Mouse (Mus musculus): Measurements from ENCODE around the gene Rgs14. TPM values are rescaled to one million over a fixed set of nuclear protein-coding genes. Genes with fewer than 3 reads are reported as not detected.

The Rgs14 gene
- polyA plus RNA-seq, 1 experiment from 2014 or later: 1.6 TPM

DNA sequence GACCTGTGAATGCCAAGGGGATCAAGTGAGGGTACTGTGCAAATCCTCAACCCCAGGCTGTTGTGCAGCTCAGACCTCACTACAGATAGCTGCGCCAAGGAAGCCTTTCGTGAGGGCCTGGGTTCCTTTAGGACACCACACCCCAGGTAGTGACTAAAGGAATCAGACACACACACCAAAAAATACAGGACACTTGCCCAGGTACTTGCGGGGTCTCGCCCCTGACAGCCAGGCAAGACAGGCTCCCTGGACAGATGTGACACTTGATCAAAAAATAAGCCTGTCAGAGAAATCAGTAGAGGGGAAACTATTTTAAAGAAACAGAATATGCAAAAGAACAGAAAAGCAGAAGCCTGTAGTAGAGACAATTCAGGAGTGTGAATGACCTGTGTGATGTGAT lies 40.9 kb upstream of the Rgs14 start:
- H3K36me3 ChIP-seq (ENCODE audit: control insufficient read depth, insufficient read depth, low read length): peaks cover 9% of the 10 kb centered on the region; the same call in 1 of the 2 replicates
- H3K4me1 ChIP-seq (ENCODE audit: control insufficient read depth, insufficient read depth, low read length): peaks cover 36% of the 10 kb centered on the region
- no peak for ATAC-seq (ENCODE audit: insufficient read depth, low FRiP score)
- peak overlapping the region; percentile 78 for H3K9ac ChIP-seq (ENCODE audit: low read length)
- H3K27me3 ChIP-seq (ENCODE audit: control insufficient read depth, insufficient read depth, low read length): no peaks in the 10 kb centered on the region
- H3K4me2 ChIP-seq (ENCODE audit: low read depth, low read length): peak overlapping the region; percentile 55
- no peaks in the 10 kb centered on the region for H3K9me3 ChIP-seq (replicated peaks; ENCODE audit: control insufficient read depth, low read length)
- H3K4me3 ChIP-seq (replicated peaks; ENCODE audit: low read length): peak overlapping the region; percentile 75
- 78% methylated on average over 4 of the region's 4 CpGs for WGBS
- H3K27ac ChIP-seq (ENCODE audit: low read length): no peak overlapping the region

DNA sequence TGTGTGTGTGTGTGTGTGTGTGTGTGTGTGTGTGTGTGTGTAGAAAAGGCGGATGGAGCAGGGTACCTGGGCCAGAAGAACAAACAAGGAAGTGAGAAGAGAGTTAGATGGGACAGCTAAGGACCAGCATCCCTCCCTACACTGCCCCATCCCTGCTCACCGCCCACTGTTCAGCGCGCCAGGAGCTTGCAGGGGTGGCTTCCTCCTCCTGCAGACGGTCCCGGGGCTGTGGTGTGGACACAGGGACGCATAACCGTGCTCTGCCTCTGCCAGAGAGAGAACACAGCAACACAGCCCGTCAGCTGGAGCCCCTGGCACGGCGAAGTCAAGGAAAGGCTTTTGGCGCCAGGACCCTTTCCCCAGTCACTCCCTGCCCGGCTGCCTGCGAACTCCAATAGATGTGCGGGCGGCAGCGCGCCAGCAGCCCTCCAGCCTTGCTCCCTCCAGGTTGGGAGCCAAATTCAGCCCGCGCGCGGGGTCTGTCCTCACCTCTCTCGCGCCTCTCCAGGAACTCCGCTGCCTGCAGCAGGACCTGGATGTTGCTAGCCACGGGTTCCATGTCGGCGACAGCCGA lies 40.3 kb upstream of the Rgs14 start:
- no peaks in the 10 kb centered on the region for H3K27me3 ChIP-seq (ENCODE audit: control insufficient read depth, insufficient read depth, low read length)
- peaks cover 31% of the 10 kb centered on the region for H3K4me1 ChIP-seq (ENCODE audit: control insufficient read depth, insufficient read depth, low read length)
- WGBS: under 1% methylated on average over 27 of the region's 29 CpGs
- no peaks in the 10 kb centered on the region for H3K9me3 ChIP-seq (replicated peaks; ENCODE audit: control insufficient read depth, low read length)
- peak overlapping the region; percentile 75 for H3K4me3 ChIP-seq (replicated peaks; ENCODE audit: low read length)
- peak overlapping the region; percentile 5 for H3K27ac ChIP-seq (ENCODE audit: low read length)
- H3K9ac ChIP-seq (ENCODE audit: low read length): peak overlapping the region; percentile 78
- peak; percentile 16; the same call in 1 of the 2 replicates for ATAC-seq (ENCODE audit: insufficient read depth, low FRiP score)
- peak overlapping the region; percentile 55 for H3K4me2 ChIP-seq (ENCODE audit: low read depth, low read length)
- peaks cover 9% of the 10 kb centered on the region; the same call in 1 of the 2 replicates for H3K36me3 ChIP-seq (ENCODE audit: control insufficient read depth, insufficient read depth, low read length)

GRCm38 (mm10) chr13:55329683-55330566 lies 39.6 kb upstream of the Rgs14 start, which contains the start of gene Mxd3:
Gene Mxd3 (minus strand): TSS chr13:55329823.
- H3K4me2 ChIP-seq (ENCODE audit: low read depth, low read length): peak within 1 kb of the TSS; percentile 55
- under 1% methylated on average over 82 of the region's 82 CpGs for WGBS

DNA sequence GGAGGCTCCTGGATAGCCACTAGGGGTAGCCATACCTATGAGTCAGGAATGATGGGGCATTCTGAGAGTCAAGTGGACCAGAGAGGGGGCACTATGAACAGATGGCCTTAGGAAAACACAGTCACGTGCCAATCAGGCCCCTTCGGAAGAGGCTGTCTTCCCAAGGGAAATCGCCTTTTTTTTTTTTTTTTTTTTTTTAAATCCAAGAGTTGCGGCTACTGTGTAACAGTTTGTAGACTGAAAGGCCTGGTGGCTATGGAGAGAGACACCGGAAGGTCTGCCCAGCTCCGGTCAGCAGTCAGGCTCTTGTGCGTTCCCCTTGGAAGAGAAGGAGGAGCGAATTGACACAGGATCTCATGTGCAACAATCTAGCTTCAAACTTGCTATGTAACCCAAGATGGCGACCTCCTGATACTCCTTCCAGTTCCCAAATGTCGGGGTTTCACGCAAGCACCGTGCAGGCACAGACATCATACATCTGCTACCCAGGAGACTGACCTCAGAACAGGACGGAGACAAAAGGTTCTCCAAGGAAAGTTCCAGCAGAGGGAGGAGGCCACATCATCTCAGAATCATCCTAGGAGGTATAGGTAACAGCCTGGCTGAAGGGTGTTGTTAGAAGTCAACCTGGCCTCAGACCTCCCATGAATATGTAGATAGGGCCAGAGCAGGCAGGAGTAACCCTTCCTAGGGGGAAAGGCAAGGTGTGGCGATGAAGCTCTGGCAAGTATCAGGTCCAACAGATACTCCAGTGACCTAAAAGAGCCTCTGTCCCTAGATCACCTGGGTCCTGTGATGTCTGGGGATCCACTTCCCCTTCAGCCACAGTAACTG lies 38.7 kb upstream of the Rgs14 start:
- Histone ChIP-seq H3K9me3 (replicated peaks; ENCODE audit: control insufficient read depth, low read length) (no peaks in the 10 kb centered on the region), H3K27me3 (ENCODE audit: control insufficient read depth, insufficient read depth, low read length) (no peaks in the 10 kb centered on the region), H3K9ac (ENCODE audit: low read length) (peak overlapping the region; percentile 78), H3K4me2 (ENCODE audit: low read depth, low read length) (peak overlapping the region; percentile 55), H3K36me3 (ENCODE audit: control insufficient read depth, insufficient read depth, low read length) (peaks cover 5% of the 10 kb centered on the region; the same call in 1 of the 2 replicates), H3K4me3 (replicated peaks; ENCODE audit: low read length) (peak overlapping the region; percentile 75), H3K27ac (ENCODE audit: low read length) (peak overlapping the region; percentile 86), H3K4me1 (ENCODE audit: control insufficient read depth, insufficient read depth, low read length) (peaks cover 31% of the 10 kb centered on the region)
- 41% methylated on average over 14 of the region's 14 CpGs for whole genome bisulfite sequencing
- ATAC-seq (ENCODE audit: insufficient read depth, low FRiP score): no peak

More at GRCm38 (mm10) chr13:55329683-55330566, 39.6 kb upstream of the Rgs14 start, which contains the start of gene Mxd3:
- Histone ChIP-seq H3K9ac (ENCODE audit: low read length) (peak within 1 kb of the TSS; percentile 78), H3K4me3 (replicated peaks; ENCODE audit: low read length) (peak within 1 kb of the TSS; percentile 75), H3K9me3 (replicated peaks; ENCODE audit: control insufficient read depth, low read length) (no peaks in the 10 kb centered on the region), H3K36me3 (ENCODE audit: control insufficient read depth, insufficient read depth, low read length) (peaks cover 9% of the 10 kb centered on the region; the same call in 1 of the 2 replicates), H3K27me3 (ENCODE audit: control insufficient read depth, insufficient read depth, low read length) (no peaks in the 10 kb centered on the region), H3K27ac (ENCODE audit: low read length) (peak within 1 kb of the TSS; percentile 86), H3K4me1 (ENCODE audit: control insufficient read depth, insufficient read depth, low read length) (peaks cover 31% of the 10 kb centered on the region)
- peak; percentile 90 for ATAC-seq (ENCODE audit: insufficient read depth, low FRiP score)

DNA sequence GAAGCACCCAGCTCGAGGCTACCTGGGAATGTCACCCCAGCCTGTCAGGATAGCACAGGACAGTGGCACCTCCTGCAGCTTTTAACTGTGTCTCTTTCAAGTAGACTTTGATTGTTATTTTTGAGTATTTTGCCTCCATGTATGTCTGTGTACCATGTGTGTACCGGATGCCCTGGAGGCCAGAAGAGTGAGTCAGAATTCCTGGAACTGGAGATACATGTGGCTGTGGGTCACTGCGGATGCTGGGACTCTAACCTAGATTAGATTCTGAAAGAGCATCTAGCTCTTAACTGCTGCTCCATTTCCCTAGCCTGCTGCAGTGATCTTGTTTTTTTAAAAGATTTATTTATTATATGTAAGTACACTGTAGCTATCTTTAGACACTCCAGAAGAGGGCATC lies 37.2 kb upstream of the Rgs14 start:
- H3K4me3 ChIP-seq (replicated peaks; ENCODE audit: low read length): no peak overlapping the region
- H3K4me2 ChIP-seq (ENCODE audit: low read depth, low read length): no peak overlapping the region
- H3K9ac ChIP-seq (ENCODE audit: low read length): no peak overlapping the region
- no peaks in the 10 kb centered on the region for H3K27me3 ChIP-seq (ENCODE audit: control insufficient read depth, insufficient read depth, low read length)
- H3K36me3 ChIP-seq (ENCODE audit: control insufficient read depth, insufficient read depth, low read length): no peaks in the 10 kb centered on the region
- ATAC-seq (ENCODE audit: insufficient read depth, low FRiP score): no peak
- 87% methylated on average over 3 of the region's 3 CpGs for WGBS
- H3K9me3 ChIP-seq (replicated peaks; ENCODE audit: control insufficient read depth, low read length): no peaks in the 10 kb centered on the region
- peaks cover 23% of the 10 kb centered on the region for H3K4me1 ChIP-seq (ENCODE audit: control insufficient read depth, insufficient read depth, low read length)
- H3K27ac ChIP-seq (ENCODE audit: low read length): no peak overlapping the region

DNA sequence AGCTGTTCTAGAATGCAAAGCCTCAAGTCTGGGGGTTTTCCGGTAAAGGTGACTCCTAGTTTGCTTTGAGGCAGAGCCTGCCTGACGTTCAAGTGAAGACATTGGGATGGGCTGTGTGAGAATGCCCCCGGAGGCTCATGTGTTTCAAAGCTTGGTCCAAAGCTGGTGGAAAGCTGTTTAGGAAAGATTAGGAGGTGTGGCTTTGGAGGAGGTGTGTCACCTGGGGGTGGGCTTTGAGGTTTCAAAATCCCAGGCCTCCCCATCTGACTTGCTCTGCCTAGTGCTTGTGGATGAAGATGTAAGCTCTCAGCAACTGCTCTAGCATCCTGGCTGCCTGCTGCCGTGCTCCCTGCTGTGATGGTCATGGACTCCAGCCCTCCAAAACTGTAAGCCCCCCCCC lies 33.8 kb upstream of the Rgs14 start:
- no peak for ATAC-seq (ENCODE audit: insufficient read depth, low FRiP score)
- 83% methylated on average over 4 of the region's 4 CpGs for WGBS
- no peak overlapping the region for H3K9ac ChIP-seq (ENCODE audit: low read length)
- H3K4me1 ChIP-seq (ENCODE audit: control insufficient read depth, insufficient read depth, low read length): no peaks in the 10 kb centered on the region
- H3K4me3 ChIP-seq (replicated peaks; ENCODE audit: low read length): no peak overlapping the region
- H3K27me3 ChIP-seq (ENCODE audit: control insufficient read depth, insufficient read depth, low read length): no peaks in the 10 kb centered on the region
- H3K4me2 ChIP-seq (ENCODE audit: low read depth, low read length): no peak overlapping the region
- H3K9me3 ChIP-seq (replicated peaks; ENCODE audit: control insufficient read depth, low read length): no peaks in the 10 kb centered on the region
- no peaks in the 10 kb centered on the region for H3K36me3 ChIP-seq (ENCODE audit: control insufficient read depth, insufficient read depth, low read length)
- no peak overlapping the region for H3K27ac ChIP-seq (ENCODE audit: low read length)

DNA sequence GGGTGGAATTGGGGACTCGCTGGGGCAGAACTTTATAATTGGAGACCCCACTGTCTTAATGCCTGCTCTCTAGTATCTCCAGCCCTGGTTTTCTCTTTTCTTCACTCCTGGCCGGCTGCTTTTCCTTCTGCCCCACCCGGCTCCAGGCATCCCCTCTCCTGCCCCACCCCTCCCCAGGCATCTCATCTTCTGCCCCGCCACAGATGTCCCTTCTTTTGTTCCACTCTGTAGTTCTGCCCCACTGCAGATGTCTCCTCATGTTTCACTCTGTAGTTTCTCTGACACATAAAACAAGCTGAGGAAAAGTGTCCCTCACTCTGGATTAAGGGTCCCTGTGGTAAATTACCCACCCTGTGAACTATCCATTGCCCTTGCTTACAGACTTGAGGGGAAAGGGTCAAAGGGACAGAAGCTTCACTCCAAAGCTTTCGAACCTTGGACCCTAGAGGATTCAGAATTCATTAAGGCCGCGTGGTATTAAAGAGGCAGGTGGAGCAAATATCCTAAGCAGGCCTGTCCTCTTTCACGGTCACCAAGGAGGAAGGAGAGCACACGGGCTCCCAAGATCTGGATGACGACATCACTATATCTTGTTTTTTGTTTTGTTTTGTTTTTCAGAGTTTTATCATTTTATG lies 32.1 kb upstream of the Rgs14 start:
- Histone ChIP-seq H3K4me1 (ENCODE audit: control insufficient read depth, insufficient read depth, low read length) (no peaks in the 10 kb centered on the region), H3K36me3 (ENCODE audit: control insufficient read depth, insufficient read depth, low read length) (no peaks in the 10 kb centered on the region), H3K9me3 (replicated peaks; ENCODE audit: control insufficient read depth, low read length) (no peaks in the 10 kb centered on the region), H3K4me3 (replicated peaks; ENCODE audit: low read length) (no peak overlapping the region), H3K4me2 (ENCODE audit: low read depth, low read length) (no peak overlapping the region), H3K9ac (ENCODE audit: low read length) (no peak overlapping the region), H3K27me3 (ENCODE audit: control insufficient read depth, insufficient read depth, low read length) (no peaks in the 10 kb centered on the region), H3K27ac (ENCODE audit: low read length) (no peak overlapping the region)
- ATAC-seq (ENCODE audit: insufficient read depth, low FRiP score): no peak
- WGBS: 65% methylated on average over 10 of the region's 10 CpGs

- Histone ChIP-seq H3K4me3 (replicated peaks; ENCODE audit: low read length) (no peak overlapping the region), H3K9ac (ENCODE audit: low read length) (no peak overlapping the region), H3K4me1 (ENCODE audit: control insufficient read depth, insufficient read depth, low read length) (no peaks in the 10 kb centered on the region), H3K4me2 (ENCODE audit: low read depth, low read length) (no peak overlapping the region), H3K27ac (ENCODE audit: low read length) (no peak overlapping the region), H3K36me3 (ENCODE audit: control insufficient read depth, insufficient read depth, low read length) (no peaks in the 10 kb centered on the region), H3K9me3 (replicated peaks; ENCODE audit: control insufficient read depth, low read length) (no peaks in the 10 kb centered on the region), H3K27me3 (ENCODE audit: control insufficient read depth, insufficient read depth, low read length) (no peaks in the 10 kb centered on the region)
- WGBS: 54% methylated on average over 12 of the region's 12 CpGs
- no peak for ATAC-seq (ENCODE audit: insufficient read depth, low FRiP score)
Measured at GRCm38 (mm10) chr13:55338131-55339054, 31.1 kb upstream of the Rgs14 start.

All from stomach, embryonic 16.5 days (tissue).